Mouse (Mus musculus): ENCODE results near the gene Tbc1d10a. TPM values are rescaled to one million over a fixed set of nuclear protein-coding genes. Genes with fewer than 3 reads are reported as not detected.

The Tbc1d10a gene
- total RNA-seq, 2 experiments from 2014 or later: 1.9 to 8.0 TPM

- no peak for ATAC-seq (replicated peaks; ENCODE audit: poor library complexity)
Measured at GRCm38 (mm10) chr11:4262847-4263246, 76.3 kb downstream of the Tbc1d10a start.

GRCm38 (mm10) chr11:4263296-4263695, 76.7 kb downstream of the Tbc1d10a start:
- no peak for ATAC-seq (replicated peaks; ENCODE audit: poor library complexity)

GRCm38 (mm10) chr11:4264066-4264465, 77.5 kb downstream of the Tbc1d10a start:
- ATAC-seq (replicated peaks; ENCODE audit: poor library complexity): no peak

Other genes with a start within 250 kb of the Tbc1d10a start
- 67.7 and 87.4 TPM in 2 replicates for gene Pes1, start 222.8 kb upstream of the Tbc1d10a start, total RNA-seq (2015)
- 168 and 183 TPM in 2 replicates for gene Pes1, start 222.8 kb upstream of the Tbc1d10a start, total RNA-seq (2017)
- not detected in 2 replicates for gene 4930556J24Rik, start 210.0 kb upstream of the Tbc1d10a start, total RNA-seq (2015)
- not detected in 2 replicates for gene 4930556J24Rik, start 210.0 kb upstream of the Tbc1d10a start, total RNA-seq (2017)
- gene Gal3st1, start 203.2 kb upstream of the Tbc1d10a start, total RNA-seq (2015): 0.37 TPM in 1 of 2 replicates, not detected in the other
- 0.30 and 0.75 TPM in 2 replicates for gene Gal3st1, start 203.2 kb upstream of the Tbc1d10a start, total RNA-seq (2017)
- gene Sec14l4, start 155.3 kb upstream of the Tbc1d10a start, total RNA-seq (2015): not detected in 2 replicates
- gene Sec14l4, start 155.3 kb upstream of the Tbc1d10a start, total RNA-seq (2017): not detected in 2 replicates
- not detected in 2 replicates for gene Sec14l3, start 121.9 kb upstream of the Tbc1d10a start, total RNA-seq (2015)
- gene Sec14l3, start 121.9 kb upstream of the Tbc1d10a start, total RNA-seq (2017): not detected in 2 replicates
- 9.7 and 12.0 TPM in 2 replicates for gene Mtfp1, start 91.3 kb upstream of the Tbc1d10a start, total RNA-seq (2015)
- gene Mtfp1, start 91.3 kb upstream of the Tbc1d10a start, total RNA-seq (2017): 9.2 and 12.0 TPM in 2 replicates
- gene Sec14l2, start 63.4 kb upstream of the Tbc1d10a start, total RNA-seq (2015): 0.71 and 0.72 TPM in 2 replicates
- gene Sec14l2, start 63.4 kb upstream of the Tbc1d10a start, total RNA-seq (2017): 0.87 and 1.7 TPM in 2 replicates
- gene Rnf215, start 51.6 kb upstream of the Tbc1d10a start, total RNA-seq (2015): 2.5 and 4.7 TPM in 2 replicates
- gene Rnf215, start 51.6 kb upstream of the Tbc1d10a start, total RNA-seq (2017): 5.9 and 8.8 TPM in 2 replicates
- 0.44 and 0.54 TPM in 2 replicates for gene Ccdc157, start 26.5 kb upstream of the Tbc1d10a start, total RNA-seq (2015)
- 0.67 and 0.95 TPM in 2 replicates for gene Ccdc157, start 26.5 kb upstream of the Tbc1d10a start, total RNA-seq (2017)
- gene Sf3a1, start 26.4 kb upstream of the Tbc1d10a start, total RNA-seq (2015): 64.8 and 65.7 TPM in 2 replicates
- 35.3 and 40.0 TPM in 2 replicates for gene Sf3a1, start 26.4 kb upstream of the Tbc1d10a start, total RNA-seq (2017)
- 0.59 and 0.61 TPM in 2 replicates for gene Castor1, start 31.4 kb downstream of the Tbc1d10a start, total RNA-seq (2015)
- gene Castor1, start 31.4 kb downstream of the Tbc1d10a start, total RNA-seq (2017): 0.42 and 0.47 TPM in 2 replicates
- gene Osm, start 49.6 kb downstream of the Tbc1d10a start, total RNA-seq (2015): 11.4 and 20.2 TPM in 2 replicates
- gene Osm, start 49.6 kb downstream of the Tbc1d10a start, total RNA-seq (2017): 8.4 and 26.8 TPM in 2 replicates
- gene Lif, start 70.8 kb downstream of the Tbc1d10a start, total RNA-seq (2015): 0.12 and 1.4 TPM in 2 replicates
- gene Lif, start 70.8 kb downstream of the Tbc1d10a start, total RNA-seq (2017): 0.20 and 0.37 TPM in 2 replicates

Data from megakaryocyte progenitor cell, adult 5-6 weeks (primary cell).